Mouse (Mus musculus) lung, postnatal 10 days (tissue): ENCODE results near the gene Steap1.

Experiments
- DNase-seq: peaks from one replicate; pipeline ENCODE4 v3.0.0; 2021

Gene Steap1

GRCm38 (mm10) chr5:5748866-5749682, at the start of gene Steap1:
Gene Steap1, minus strand, starts transcription at chr5:5749326.
- DNase-seq: peak; percentile 93

- DNase-seq: no peak
These were observed 38.0 kb upstream of the Steap1 start for GRCm38 (mm10) chr5:5787106-5787505.

GRCm38 (mm10) chr5:5756392-5757019, 7.4 kb upstream of the Steap1 start:
- DNase-seq: no peak

GRCm38 (mm10) chr5:5755039-5755438, 5.9 kb upstream of the Steap1 start:
- DNase-seq: peak; percentile 60

- peak; percentile 59 for DNase-seq
These were observed 671 bp upstream of the Steap1 start for GRCm38 (mm10) chr5:5749772-5750222.

- no peak for DNase-seq
These were observed 14.7 kb downstream of the Steap1 start for GRCm38 (mm10) chr5:5734445-5734844.

- DNase-seq: no peak
These were observed 16.3 kb downstream of the Steap1 start for GRCm38 (mm10) chr5:5732858-5733257.

- no peak for DNase-seq
These were observed 16.9 kb downstream of the Steap1 start for GRCm38 (mm10) chr5:5732208-5732607.

GRCm38 (mm10) chr5:5729904-5730303, 19.2 kb downstream of the Steap1 start:
- no peak for DNase-seq

- DNase-seq: no peak
These were observed 26.9 kb downstream of the Steap1 start for GRCm38 (mm10) chr5:5722217-5722616.

GRCm38 (mm10) chr5:5711032-5711431, 38.1 kb downstream of the Steap1 start:
- DNase-seq: no peak

GRCm38 (mm10) chr5:5707341-5708278, 41.5 kb downstream of the Steap1 start:
- DNase-seq: no peak

- DNase-seq: no peak
These were observed 44.1 kb downstream of the Steap1 start for GRCm38 (mm10) chr5:5705019-5705418.

- no peak for DNase-seq
These were observed 48.7 kb downstream of the Steap1 start for GRCm38 (mm10) chr5:5700386-5700785.

- no peak for DNase-seq
These were observed 50.3 kb downstream of the Steap1 start for GRCm38 (mm10) chr5:5698830-5699229.

- DNase-seq: no peak
These were observed 53.7 kb downstream of the Steap1 start for GRCm38 (mm10) chr5:5695401-5695942.

- peak; percentile 38 for DNase-seq
These were observed 55.0 kb downstream of the Steap1 start, which contains the start of gene Steap2 for GRCm38 (mm10) chr5:5693956-5694653. Gene Steap2, minus strand, starts transcription at chr5:5694578.

GRCm38 (mm10) chr5:5693541-5693955, 55.6 kb downstream of the Steap1 start:
- DNase-seq: no peak

GRCm38 (mm10) chr5:5692167-5692738, 56.9 kb downstream of the Steap1 start:
- DNase-seq: no peak

GRCm38 (mm10) chr5:5688945-5689540, 60.1 kb downstream of the Steap1 start:
- no peak for DNase-seq

GRCm38 (mm10) chr5:5688228-5688627, 60.9 kb downstream of the Steap1 start:
- no peak for DNase-seq
